Mouse (Mus musculus) thymus, postnatal 4 days (tissue): ENCODE results near the gene Olfr406.

Experiments used
- DNase-seq: peaks from one replicate; pipeline ENCODE4 v3.0.0; 2021

Olfr406 gene

GRCm38 (mm10) chr11:74259508-74259907 lies at the start of gene Olfr406:
TSS of gene Olfr406 (plus strand) at chr11:74259808.
- no peak for DNase-seq

GRCm38 (mm10) chr11:74211279-74211678 lies 48.3 kb upstream of the Olfr406 start, which contains the start of gene Olfr43:
TSS of gene Olfr43 (minus strand) at chr11:74211379.
- DNase-seq, result no peak

GRCm38 (mm10) chr11:74241201-74241600 lies 18.4 kb upstream of the Olfr406 start:
- no peak for DNase-seq

- no peak for DNase-seq
Observed at GRCm38 (mm10) chr11:74283436-74283835, 23.8 kb downstream of the Olfr406 start, which contains the start of gene Olfr59. TSS of gene Olfr59 (plus strand) at chr11:74283736.

- DNase-seq, result no peak
Observed at GRCm38 (mm10) chr11:74287256-74287655, 27.6 kb downstream of the Olfr406 start.
